Mouse (Mus musculus): ENCODE results near the gene Ctsd. TPM values are rescaled to one million over a fixed set of nuclear protein-coding genes. Genes with fewer than 3 reads are reported as not detected.

The Ctsd gene
- total RNA-seq, 2 experiments from 2014 or later: 295 to 303 TPM

- intact Hi-C loops (cut with DNase I): no loop called here
Measured at GRCm38 (mm10) chr7:142377233-142377925, 10.5 kb downstream of the Ctsd start.

GRCm38 (mm10) chr7:142376096-142376495 is 11.7 kb downstream of the Ctsd start:
- no peak for DNase-seq (ENCODE audit: low spot score in 2 of 2)
- intact Hi-C loops (cut with DNase I): no loop called here

More at GRCm38 (mm10) chr7:142377233-142377925, 10.5 kb downstream of the Ctsd start:
- no peak for DNase-seq (ENCODE audit: low spot score in 2 of 2)

- peak; percentile 29 to 55 for DNase-seq (ENCODE audit: low spot score in 2 of 2)
- intact Hi-C loops (cut with DNase I): no loop called here
Measured at GRCm38 (mm10) chr7:142375261-142375724, 12.5 kb downstream of the Ctsd start.

DNA sequence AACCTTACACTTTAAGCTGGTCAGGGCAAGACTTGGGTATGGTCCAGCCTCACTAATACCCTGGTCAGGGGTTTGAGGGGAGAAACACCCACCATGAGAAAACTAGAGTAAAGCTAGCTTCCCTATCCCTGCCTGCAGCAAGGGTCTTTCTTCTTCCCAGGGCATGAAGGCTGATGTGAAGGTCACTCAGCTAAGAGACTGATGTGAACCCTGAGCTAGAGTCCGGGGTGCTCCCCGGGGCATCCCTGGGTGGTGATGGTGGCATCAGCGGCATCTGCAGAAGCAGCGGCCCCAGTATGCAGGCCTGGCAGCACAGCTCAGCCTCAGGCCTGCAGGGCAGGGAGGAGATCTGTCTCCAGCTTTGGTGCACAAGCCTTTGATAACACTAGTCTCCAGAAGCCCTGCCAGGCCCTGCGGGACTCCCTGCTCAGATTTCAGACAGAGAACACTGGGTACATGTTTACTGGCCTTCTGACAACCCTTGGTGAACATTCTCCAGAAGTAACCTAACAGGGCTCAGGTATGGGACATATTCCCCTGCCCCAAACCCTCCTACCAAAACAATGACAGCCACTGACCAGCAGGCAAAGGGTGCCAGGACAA is 13.3 kb downstream of the Ctsd start:
- peak in 1 of 2 experiments; percentile 18 for DNase-seq (ENCODE audit: low spot score in 2 of 2)
- intact Hi-C loops (cut with DNase I): no loop called here

- intact Hi-C loops (cut with DNase I): no loop called here
- peak; percentile 26 to 42 for DNase-seq (ENCODE audit: low spot score in 2 of 2)
Measured at GRCm38 (mm10) chr7:142373641-142374412, 14.0 kb downstream of the Ctsd start, which contains the start of gene Ifitm10. Ifitm10 (minus strand) TSS chr7:142373753.

DNA sequence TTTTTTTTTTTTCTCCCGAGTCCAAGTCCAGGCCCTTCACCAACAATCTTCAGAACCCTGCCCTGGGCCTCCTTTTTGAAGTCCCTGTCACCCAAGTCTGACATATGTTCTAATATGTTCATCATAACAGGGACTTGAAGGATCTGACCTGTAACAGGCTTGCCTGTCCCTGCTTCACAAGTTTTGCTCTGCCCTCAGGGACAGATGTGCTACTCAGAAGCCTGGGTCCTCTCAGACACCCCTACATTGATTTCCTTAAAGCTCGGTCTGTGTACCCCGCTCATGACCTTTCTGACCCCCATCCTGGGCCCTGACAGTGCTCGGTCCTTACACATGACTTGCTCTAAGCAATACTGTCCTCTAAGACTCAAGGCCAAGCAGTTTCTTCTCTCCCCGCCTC is 14.8 kb downstream of the Ctsd start:
- intact Hi-C loops (cut with DNase I): no loop called here
- DNase-seq (ENCODE audit: low spot score in 2 of 2): no peak

DNA sequence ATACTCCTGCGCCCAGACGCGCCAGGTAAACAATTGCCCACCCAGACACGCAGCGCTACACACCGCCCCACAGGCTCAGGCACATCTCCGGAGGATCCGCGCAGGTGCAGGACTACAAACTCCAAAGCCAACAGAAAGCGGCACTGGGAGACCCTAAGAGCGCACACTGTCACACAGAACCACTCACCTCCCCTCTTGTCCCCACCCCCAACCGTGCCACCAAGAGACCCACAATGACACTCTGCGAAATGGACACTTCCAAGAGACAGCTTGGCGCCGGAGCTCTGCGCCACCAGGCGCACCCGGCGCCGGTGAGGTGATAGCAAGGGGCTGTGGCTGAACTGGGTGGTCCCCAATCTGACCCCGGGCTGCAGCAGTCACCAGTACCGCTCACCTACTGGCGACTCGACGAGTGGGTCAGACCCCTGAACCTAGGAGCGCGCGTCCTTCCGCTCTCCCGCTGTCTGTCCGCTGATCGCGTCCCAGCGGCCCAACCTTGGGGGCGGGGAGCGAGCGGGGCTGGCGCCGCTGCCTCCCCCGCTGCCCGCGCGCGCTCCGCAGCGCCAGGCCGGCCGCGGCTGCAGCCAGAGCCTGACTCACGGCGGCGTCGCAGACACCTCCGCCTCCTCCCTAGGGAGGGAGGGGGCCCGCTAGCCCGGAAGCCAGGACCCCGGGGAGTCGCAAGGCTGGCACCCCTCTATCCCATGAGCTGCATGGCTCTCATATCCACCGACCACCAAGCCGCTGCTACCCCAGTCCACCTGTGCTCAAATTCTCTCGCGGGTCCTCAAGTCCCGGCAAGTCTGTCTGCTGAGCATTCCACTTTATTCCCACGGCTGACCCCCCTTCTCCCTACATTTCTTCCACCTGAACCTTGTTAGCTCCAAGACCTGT is 15.8 kb downstream of the Ctsd start:
- intact Hi-C loops (cut with DNase I): no loop called here
- DNase-seq (ENCODE audit: low spot score in 2 of 2): peak in 1 of 2 experiments; percentile 16

DNA sequence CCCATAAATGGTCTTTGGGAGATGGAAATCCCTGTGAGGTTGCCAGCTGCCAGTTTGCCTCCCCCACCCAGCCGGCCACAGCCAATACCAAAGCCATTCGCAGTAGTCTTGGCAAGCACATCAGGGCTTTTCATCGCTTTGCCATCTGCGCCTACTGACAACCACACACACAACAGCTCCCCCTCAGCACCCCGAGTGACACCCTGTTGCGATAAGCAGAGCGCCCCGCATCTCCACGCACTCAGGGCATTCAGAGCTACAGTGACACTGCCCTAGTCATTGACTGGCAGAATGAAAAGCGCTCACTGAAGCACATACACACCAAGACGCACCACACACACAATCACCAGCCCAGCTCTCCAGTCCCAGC is 16.5 kb downstream of the Ctsd start:
- peak; percentile 56 to 89 for DNase-seq (ENCODE audit: low spot score in 2 of 2)
- intact Hi-C loops (cut with DNase I): no loop called here

- no peak for DNase-seq (ENCODE audit: low spot score in 2 of 2)
- intact Hi-C loops (cut with DNase I): no loop called here
Measured at GRCm38 (mm10) chr7:142370937-142371336, 16.9 kb downstream of the Ctsd start.

- intact Hi-C loops (cut with DNase I): no loop called here
- no peak for DNase-seq (ENCODE audit: low spot score in 2 of 2)
Measured at GRCm38 (mm10) chr7:142369820-142370219, 18.0 kb downstream of the Ctsd start.

DNA sequence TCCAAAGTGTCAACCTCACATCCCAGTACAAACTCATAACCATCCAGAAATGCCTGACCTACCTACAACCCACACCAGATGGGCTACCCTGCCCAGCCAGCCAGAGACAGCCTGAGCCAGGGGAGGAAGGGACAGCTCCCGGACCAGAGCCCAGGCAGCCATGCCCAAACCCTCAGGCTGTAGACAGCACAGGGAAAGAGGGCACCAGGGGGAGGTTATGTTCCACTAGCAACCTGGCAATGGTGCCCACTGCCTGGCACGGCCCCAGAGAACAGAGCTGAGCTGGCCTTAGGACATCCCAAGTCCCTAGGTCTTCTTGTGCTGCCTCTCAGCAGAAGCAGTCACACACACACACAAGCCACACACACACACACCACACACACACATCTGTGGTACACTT is 19.0 kb downstream of the Ctsd start:
- intact Hi-C loops (cut with DNase I): no loop called here
- DNase-seq (ENCODE audit: low spot score in 2 of 2): peak; percentile 30 to 39

GRCm38 (mm10) chr7:142363107-142363506 is 24.7 kb downstream of the Ctsd start:
- intact Hi-C loops (cut with DNase I): no loop called here
- DNase-seq (ENCODE audit: low spot score in 2 of 2): no peak

GRCm38 (mm10) chr7:142360743-142361142 is 27.1 kb downstream of the Ctsd start:
- intact Hi-C loops (cut with DNase I): no loop called here
- DNase-seq (ENCODE audit: low spot score in 2 of 2): no peak

- no peak for DNase-seq (ENCODE audit: low spot score in 2 of 2)
- intact Hi-C loops (cut with DNase I): no loop called here
Measured at GRCm38 (mm10) chr7:142359129-142359528, 28.7 kb downstream of the Ctsd start.

GRCm38 (mm10) chr7:142357566-142357965 is 30.3 kb downstream of the Ctsd start:
- intact Hi-C loops (cut with DNase I): no loop called here
- DNase-seq (ENCODE audit: low spot score in 2 of 2): no peak

- DNase-seq (ENCODE audit: low spot score in 2 of 2): no peak
- intact Hi-C loops (cut with DNase I): no loop called here
Measured at GRCm38 (mm10) chr7:142354661-142355233, 33.1 kb downstream of the Ctsd start.

DNA sequence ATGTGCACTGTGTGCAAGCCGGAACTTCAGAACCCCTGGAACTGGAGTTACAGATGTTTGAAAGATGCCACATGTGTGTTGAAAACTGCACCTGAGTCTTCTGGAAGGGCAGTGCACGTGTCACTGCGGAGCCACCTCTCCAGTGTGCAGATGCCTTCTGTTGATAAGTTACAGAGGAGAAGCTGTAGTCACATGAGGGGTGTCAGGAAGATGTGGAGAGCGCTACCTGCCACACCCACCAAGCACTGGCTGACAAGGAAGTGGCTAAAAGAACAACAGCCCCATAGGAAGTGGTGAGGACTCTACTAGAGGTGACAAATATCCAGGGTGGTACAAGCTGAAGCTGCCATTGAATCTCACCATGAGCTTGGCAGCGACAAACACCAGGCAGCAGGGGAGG is 34.0 kb downstream of the Ctsd start:
- no peak for DNase-seq (ENCODE audit: low spot score in 2 of 2)
- intact Hi-C loops (cut with DNase I): no loop called here

DNA sequence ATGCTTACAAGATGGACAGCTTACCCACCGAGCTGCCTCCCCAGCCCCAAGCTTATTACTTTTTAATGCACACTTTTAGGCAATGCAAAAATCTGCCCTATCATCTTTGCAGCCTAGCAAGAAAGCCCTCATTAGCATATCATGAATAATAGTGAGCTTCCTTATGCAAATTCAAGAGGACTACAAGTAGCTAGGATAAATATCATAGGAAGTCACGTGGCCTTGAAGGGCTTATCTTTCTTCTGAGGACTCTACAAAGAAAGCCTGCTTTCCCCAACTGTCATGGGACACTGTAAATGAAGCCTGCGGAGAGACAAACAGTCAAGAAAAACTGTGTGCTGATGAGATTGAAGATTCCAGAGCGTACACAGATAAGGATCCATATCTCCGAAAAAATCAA is 36.3 kb downstream of the Ctsd start:
- intact Hi-C loops (cut with DNase I): no loop called here
- DNase-seq (ENCODE audit: low spot score in 2 of 2): no peak

DNA sequence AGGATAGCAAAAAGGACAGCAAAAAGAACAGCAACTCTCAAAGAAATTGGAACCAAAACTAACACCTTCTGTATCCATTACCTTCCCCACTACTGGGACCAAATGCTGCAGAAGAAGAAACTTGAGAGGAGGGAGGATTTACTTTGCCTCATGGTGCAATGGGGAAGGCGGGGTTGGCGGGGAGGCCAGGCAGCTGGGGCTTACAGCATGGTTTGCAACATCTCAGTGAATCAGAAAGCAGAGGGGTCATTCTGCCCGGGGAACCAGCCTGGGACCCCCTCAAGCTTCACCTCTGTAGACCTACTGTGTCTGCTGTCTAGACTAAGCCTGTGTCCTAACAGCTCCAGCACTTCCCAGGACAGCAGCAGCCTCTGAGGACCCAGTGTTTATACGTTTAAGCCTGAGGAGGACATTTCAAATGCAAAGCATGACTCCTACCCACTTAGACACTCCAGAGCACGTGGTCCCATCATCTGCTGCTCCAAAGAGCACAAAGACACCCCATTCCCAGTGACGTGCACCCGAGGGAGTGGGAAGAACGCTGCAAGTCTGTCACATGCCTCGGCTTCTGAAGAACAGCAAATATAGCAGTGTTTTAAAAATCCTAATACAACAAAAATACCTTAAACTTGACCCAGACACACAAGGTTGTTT is 38.4 kb downstream of the Ctsd start:
- DNase-seq (ENCODE audit: low spot score in 2 of 2): peak; percentile 68 to 83
- intact Hi-C loops (cut with DNase I): no loop called here

Data from left cerebral cortex, postnatal 14 days (tissue).